Mouse (Mus musculus): Measurements from ENCODE around the gene Lrrfip1. TPM values are rescaled to one million over a fixed set of nuclear protein-coding genes. Genes with fewer than 3 reads are reported as not detected.

The Lrrfip1 gene
- polyA plus RNA-seq, 1 experiment: 50.7 TPM

DNA sequence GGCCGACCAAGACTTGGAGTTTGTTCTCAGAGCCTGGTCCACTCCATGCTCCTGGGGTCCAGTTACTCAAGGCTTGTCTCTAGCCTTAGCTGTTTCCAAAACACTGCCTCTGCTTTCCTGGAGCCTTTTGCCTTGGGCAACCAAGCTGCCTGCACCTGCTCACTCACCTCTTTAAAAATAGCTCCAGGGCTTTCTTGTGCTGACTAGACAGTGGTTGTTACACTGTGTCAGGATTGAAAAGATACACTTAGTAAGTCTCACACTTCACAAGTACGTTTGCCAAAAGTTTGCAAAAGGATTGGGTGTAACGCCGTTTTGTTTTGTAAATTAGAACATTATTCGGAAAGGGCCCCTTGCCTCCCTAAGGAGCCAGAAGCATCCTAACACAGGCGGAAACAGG is 40.0 kb downstream of the Lrrfip1 start:
- Histone ChIP-seq H3K4me1 (ENCODE audit: control insufficient read depth, insufficient read depth, low read length) (0 out of 2 replicates have a peak, but pooled peaks cover 4% of the 10 kb centered on the region), H3K27me3 (ENCODE audit: control insufficient read depth, insufficient read depth, low read length) (no peaks in the 10 kb centered on the region), H3K27ac (ENCODE audit: insufficient read depth, low read length) (no peak overlapping the region), H3K4me3 (replicated peaks; ENCODE audit: insufficient read depth, low read depth, low read length) (no peak overlapping the region)
- DNase-seq: no peak
- no peak for TF ChIP-seq POLR2A (IDR thresholded peaks at IDR 0.05; ENCODE audit: borderline replicate concordance, insufficient read depth, low read length)
- TF ChIP-seq CTCF (IDR thresholded peaks at IDR 0.05; ENCODE audit: borderline replicate concordance, insufficient read depth, low read depth, low read length): no peak
- WGBS: 60% methylated on average over 6 of the region's 6 CpGs

- 90% methylated on average over 5 of the region's 5 CpGs for WGBS
Measured at GRCm38 (mm10) chr1:91041605-91042004, 43.1 kb downstream of the Lrrfip1 start.

GRCm38 (mm10) chr1:91043191-91043590 is 44.7 kb downstream of the Lrrfip1 start:
- no peak for DNase-seq
- TF ChIP-seq CTCF (IDR thresholded peaks at IDR 0.05; ENCODE audit: borderline replicate concordance, insufficient read depth, low read depth, low read length) (no peak), POLR2A (IDR thresholded peaks at IDR 0.05; ENCODE audit: borderline replicate concordance, insufficient read depth, low read length) (no peak)
- no peaks in the 10 kb centered on the region for H3K27me3 ChIP-seq (ENCODE audit: control insufficient read depth, insufficient read depth, low read length)
- 0 out of 2 replicates have a peak, but pooled peaks cover 5% of the 10 kb centered on the region for H3K4me1 ChIP-seq (ENCODE audit: control insufficient read depth, insufficient read depth, low read length)
- WGBS: 23% methylated on average over 5 of the region's 5 CpGs
- H3K27ac ChIP-seq (ENCODE audit: insufficient read depth, low read length): no peak overlapping the region
- H3K4me3 ChIP-seq (replicated peaks; ENCODE audit: insufficient read depth, low read depth, low read length): no peak overlapping the region

More at GRCm38 (mm10) chr1:91041605-91042004, 43.1 kb downstream of the Lrrfip1 start:
- no peak for TF ChIP-seq CTCF (IDR thresholded peaks at IDR 0.05; ENCODE audit: borderline replicate concordance, insufficient read depth, low read depth, low read length)
- TF ChIP-seq POLR2A (IDR thresholded peaks at IDR 0.05; ENCODE audit: borderline replicate concordance, insufficient read depth, low read length): no peak
- no peak overlapping the region for H3K27ac ChIP-seq (ENCODE audit: insufficient read depth, low read length)
- no peaks in the 10 kb centered on the region for H3K27me3 ChIP-seq (ENCODE audit: control insufficient read depth, insufficient read depth, low read length)
- DNase-seq: no peak
- H3K4me3 ChIP-seq (replicated peaks; ENCODE audit: insufficient read depth, low read depth, low read length): no peak overlapping the region
- 0 out of 2 replicates have a peak, but pooled peaks cover 5% of the 10 kb centered on the region for H3K4me1 ChIP-seq (ENCODE audit: control insufficient read depth, insufficient read depth, low read length)

DNA sequence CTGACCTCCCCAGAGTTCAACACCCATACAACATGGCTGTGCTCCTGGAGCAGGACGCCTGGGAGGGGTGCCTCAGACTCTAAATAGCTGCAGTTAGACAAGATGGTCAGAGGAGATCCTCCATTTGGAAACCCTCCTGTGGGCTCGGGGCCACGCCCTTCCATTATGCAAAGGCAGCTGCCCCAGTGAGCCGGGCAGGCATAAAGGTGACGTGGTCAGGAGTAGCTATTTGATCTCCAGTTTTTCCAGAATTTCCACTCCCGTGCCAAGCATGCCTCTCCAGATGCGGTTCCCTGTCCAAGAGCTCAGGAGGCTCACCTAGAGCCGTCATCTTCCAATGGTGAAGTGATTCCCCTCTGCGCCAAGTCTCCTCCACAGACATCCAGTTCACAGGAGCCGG is 45.6 kb downstream of the Lrrfip1 start:
- 95% methylated on average over 10 of the region's 10 CpGs for WGBS
- H3K27me3 ChIP-seq (ENCODE audit: control insufficient read depth, insufficient read depth, low read length): no peaks in the 10 kb centered on the region
- no peak overlapping the region for H3K4me3 ChIP-seq (replicated peaks; ENCODE audit: insufficient read depth, low read depth, low read length)
- no peak for TF ChIP-seq POLR2A (IDR thresholded peaks at IDR 0.05; ENCODE audit: borderline replicate concordance, insufficient read depth, low read length)
- TF ChIP-seq CTCF (IDR thresholded peaks at IDR 0.05; ENCODE audit: borderline replicate concordance, insufficient read depth, low read depth, low read length): no peak
- H3K27ac ChIP-seq (ENCODE audit: insufficient read depth, low read length): no peak overlapping the region
- H3K4me1 ChIP-seq (ENCODE audit: control insufficient read depth, insufficient read depth, low read length): 0 out of 2 replicates have a peak, but pooled peaks cover 5% of the 10 kb centered on the region
- no peak for DNase-seq

GRCm38 (mm10) chr1:91044648-91045047 is 46.1 kb downstream of the Lrrfip1 start:
- no peak for DNase-seq
- 76% methylated on average over 3 of the region's 3 CpGs for WGBS
- TF ChIP-seq CTCF (IDR thresholded peaks at IDR 0.05; ENCODE audit: borderline replicate concordance, insufficient read depth, low read depth, low read length): no peak
- no peak for TF ChIP-seq POLR2A (IDR thresholded peaks at IDR 0.05; ENCODE audit: borderline replicate concordance, insufficient read depth, low read length)
- Histone ChIP-seq H3K4me3 (replicated peaks; ENCODE audit: insufficient read depth, low read depth, low read length) (no peak overlapping the region), H3K4me1 (ENCODE audit: control insufficient read depth, insufficient read depth, low read length) (0 out of 2 replicates have a peak, but pooled peaks cover 5% of the 10 kb centered on the region), H3K27me3 (ENCODE audit: control insufficient read depth, insufficient read depth, low read length) (no peaks in the 10 kb centered on the region), H3K27ac (ENCODE audit: insufficient read depth, low read length) (no peak overlapping the region)

GRCm38 (mm10) chr1:91046237-91046636 is 47.7 kb downstream of the Lrrfip1 start:
- 85% methylated on average over 5 of the region's 5 CpGs for WGBS
- TF ChIP-seq CTCF (IDR thresholded peaks at IDR 0.05; ENCODE audit: borderline replicate concordance, insufficient read depth, low read depth, low read length) (no peak), POLR2A (IDR thresholded peaks at IDR 0.05; ENCODE audit: borderline replicate concordance, insufficient read depth, low read length) (no peak)
- Histone ChIP-seq H3K4me3 (replicated peaks; ENCODE audit: insufficient read depth, low read depth, low read length) (no peak overlapping the region), H3K27ac (ENCODE audit: insufficient read depth, low read length) (no peak overlapping the region), H3K4me1 (ENCODE audit: control insufficient read depth, insufficient read depth, low read length) (0 out of 2 replicates have a peak, but pooled peaks cover 5% of the 10 kb centered on the region), H3K27me3 (ENCODE audit: control insufficient read depth, insufficient read depth, low read length) (no peaks in the 10 kb centered on the region)
- DNase-seq: no peak

- DNase-seq: no peak
- WGBS: 53% methylated on average over 6 of the region's 6 CpGs
Measured at GRCm38 (mm10) chr1:91049296-91049695, 50.8 kb downstream of the Lrrfip1 start.

GRCm38 (mm10) chr1:91051461-91052094 is 53.0 kb downstream of the Lrrfip1 start:
- DNase-seq: no peak
- Histone ChIP-seq H3K27me3 (ENCODE audit: control insufficient read depth, insufficient read depth, low read length) (no peaks in the 10 kb centered on the region), H3K4me1 (ENCODE audit: control insufficient read depth, insufficient read depth, low read length) (no peaks in the 10 kb centered on the region), H3K4me3 (replicated peaks; ENCODE audit: insufficient read depth, low read depth, low read length) (no peak overlapping the region), H3K27ac (ENCODE audit: insufficient read depth, low read length) (no peak overlapping the region)
- 90% methylated on average over 8 of the region's 8 CpGs for WGBS
- TF ChIP-seq POLR2A (IDR thresholded peaks at IDR 0.05; ENCODE audit: borderline replicate concordance, insufficient read depth, low read length): no peak
- no peak for TF ChIP-seq CTCF (IDR thresholded peaks at IDR 0.05; ENCODE audit: borderline replicate concordance, insufficient read depth, low read depth, low read length)

More at GRCm38 (mm10) chr1:91049296-91049695, 50.8 kb downstream of the Lrrfip1 start:
- TF ChIP-seq CTCF (IDR thresholded peaks at IDR 0.05; ENCODE audit: borderline replicate concordance, insufficient read depth, low read depth, low read length): no peak
- no peak for TF ChIP-seq POLR2A (IDR thresholded peaks at IDR 0.05; ENCODE audit: borderline replicate concordance, insufficient read depth, low read length)
- H3K4me3 ChIP-seq (replicated peaks; ENCODE audit: insufficient read depth, low read depth, low read length): no peak overlapping the region
- no peaks in the 10 kb centered on the region for H3K4me1 ChIP-seq (ENCODE audit: control insufficient read depth, insufficient read depth, low read length)
- H3K27ac ChIP-seq (ENCODE audit: insufficient read depth, low read length): no peak overlapping the region
- H3K27me3 ChIP-seq (ENCODE audit: control insufficient read depth, insufficient read depth, low read length): no peaks in the 10 kb centered on the region
